Mouse (Mus musculus) lung, postnatal 0 days (tissue): ENCODE data around the gene Socs1. TPM values are rescaled to one million over a fixed set of nuclear protein-coding genes. Genes with fewer than 3 reads are reported as not detected.

Experiments used
- ATAC-seq: fragments of 200-750 bp; cut with Nextera tagmentation; 2 replicates; pipeline ENCODE4 v1.8.0; 2017; ENCODE audit warnings: moderate library complexity
- DNase-seq: peaks from one replicate; pipeline ENCODE4 v3.0.0-alpha.2; 2016; ENCODE audit warnings: low spot score
- H3K27ac ChIP-seq: fragments of 300-500 bp; sonication (generic); 2 replicates; pipeline ENCODE4 v1.5.1; 2014; ENCODE audit warnings: antibody characterized with exemption, mild to moderate bottlenecking, low read length, mixed read lengths
- H3K27me3 ChIP-seq: fragments of 300-500 bp; sonication (generic); replicated peaks from 2 replicates; pipeline ENCODE4 v1.6.1; 2014; ENCODE audit warnings: low read length, mixed read lengths; ENCODE audit not compliant: insufficient read depth
- H3K36me3 ChIP-seq: fragments of 300-500 bp; sonication (generic); 2 replicates; pipeline ENCODE4 v1.6.1; 2014; ENCODE audit warnings: low read length, mixed read lengths; ENCODE audit not compliant: insufficient read depth
- H3K4me1 ChIP-seq: fragments of 300-500 bp; sonication (generic); 2 replicates; pipeline ENCODE4 v1.6.1; 2014; ENCODE audit warnings: antibody characterized with exemption, low read depth, low read length, mixed read lengths; ENCODE audit not compliant: insufficient read depth
- H3K4me2 ChIP-seq: fragments of 300-500 bp; sonication (generic); replicated peaks from 2 replicates; pipeline ENCODE4 v1.6.1; 2014; ENCODE audit warnings: low read depth, mild to moderate bottlenecking, low read length, moderate library complexity, mixed read lengths
- H3K4me3 ChIP-seq: fragments of 300-500 bp; sonication (generic); 2 replicates; pipeline ENCODE4 v1.5.1; 2014; ENCODE audit warnings: low read depth, low read length
- H3K9ac ChIP-seq: fragments of 300-500 bp; sonication (generic); replicated peaks from 2 replicates; pipeline ENCODE4 v1.6.1; 2014; ENCODE audit warnings: low read depth, mild to moderate bottlenecking
- H3K9me3 ChIP-seq: fragments of 300-500 bp; sonication (generic); 2 replicates; pipeline ENCODE4 v1.6.1; 2016; ENCODE audit warnings: low read length, mixed read lengths
- CTCF ChIP-seq: IDR thresholded peaks from 2 replicates; pipeline ENCODE4 v1.5.1; 2016; ENCODE audit warnings: antibody characterized with exemption, mild to moderate bottlenecking
- EP300 ChIP-seq: IDR thresholded peaks from 2 replicates; pipeline ENCODE4 v1.6.1; 2016; ENCODE audit warnings: antibody characterized with exemption, mild to moderate bottlenecking, control low read depth
- WGBS: fragments of 180-500 bp; shearing (Covaris S2); extraction: QIAGEN DNeasy Blood & Tissue Kit; methylation state at CpG from one replicate; pipeline ENCODE4 v1.1.7; 2014; 5-methylcytosine and 5-hydroxymethylcytosine counted together
- polyA plus RNA-seq: library from polyadenylated mRNA; unstranded; fragments of >200 nt; fragmentation: Nextera tagmentation; extraction: Ambion mirVana; gene quantifications from 2 replicates; pipeline ENCODE4 v1.2.1, GENCODE M21; 2015

Gene Socs1
- 9.0 and 13.4 TPM in 2 replicates for polyA plus RNA-seq

DNA sequence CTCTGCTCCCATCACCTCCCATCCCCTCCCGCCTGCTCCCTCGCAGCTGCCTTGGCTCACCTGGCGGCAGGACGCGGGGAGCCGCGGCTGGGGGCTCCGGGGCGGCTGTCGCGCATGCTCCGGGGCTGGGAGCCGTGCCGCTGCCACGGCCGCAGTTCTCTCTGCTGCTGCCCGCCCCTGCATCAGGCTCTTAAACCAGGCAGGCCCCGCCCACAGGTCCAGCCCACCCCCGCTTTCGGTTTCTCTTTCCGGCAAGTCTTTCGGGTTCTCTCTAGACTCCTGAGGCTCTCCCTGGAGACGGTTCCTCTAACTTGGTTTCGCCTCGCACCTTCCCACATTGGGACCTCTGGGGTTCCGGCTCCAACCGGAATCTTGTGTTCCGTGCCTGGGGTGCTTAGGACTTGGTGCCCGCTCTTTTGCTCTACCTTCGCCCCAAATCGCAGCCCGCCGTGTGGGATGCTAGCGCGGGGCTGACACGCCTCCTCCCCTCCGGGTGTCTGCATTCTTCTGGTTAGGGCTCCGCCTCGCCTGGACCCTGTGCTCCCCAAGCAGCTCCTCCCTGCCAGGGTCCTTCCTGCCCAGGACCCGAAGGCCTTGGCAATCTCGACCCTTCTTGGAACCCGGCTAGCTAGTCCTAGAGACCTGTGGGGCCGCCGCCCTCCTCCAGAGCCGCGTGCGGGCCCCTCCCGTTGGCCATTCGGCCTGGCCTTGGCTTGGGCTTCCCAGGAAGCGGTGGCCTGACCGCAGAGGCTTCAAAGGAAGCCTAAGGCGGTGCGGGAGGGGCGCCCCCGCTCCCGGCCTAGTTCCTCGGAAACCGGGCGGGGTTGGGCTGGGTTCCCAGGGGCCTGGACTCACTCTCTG is at the start of gene Socs1:
TSS of gene Socs1 (minus strand) at position 166 of the 861 bp plus-strand sequence.
- Histone ChIP-seq H3K27me3 (no peaks in the 10 kb centered on the region), H3K27ac (peak within 1 kb of the TSS; percentile 96), H3K4me3 (peak within 1 kb of the TSS; percentile 81), H3K4me2 (peak within 1 kb of the TSS; percentile 98), H3K36me3 (no peaks in the 10 kb centered on the region), H3K9ac (peak within 1 kb of the TSS; percentile 69), H3K4me1 (peaks cover 10% of the 10 kb centered on the region; the same call in 1 of the 2 replicates), H3K9me3 (no peaks in the 10 kb centered on the region)
- DNase-seq (peak; percentile 97), ATAC-seq (peak; percentile 89)
- TF ChIP-seq EP300 (peak; percentile 45; the same call in 1 of the 2 replicates), CTCF (no peak)
- WGBS: under 1% methylated on average over 46 of the region's 59 CpGs

GRCm38 (mm10) chr16:10834542-10834910 is 49.2 kb upstream of the Socs1 start:
- WGBS: 5% methylated on average over 12 of the region's 12 CpGs
- H3K27me3 ChIP-seq: no peaks in the 10 kb centered on the region
- TF ChIP-seq EP300 (no peak), CTCF (no peak)
- no peaks in the 10 kb centered on the region for H3K36me3 ChIP-seq
- DNase-seq (no peak), ATAC-seq (no peak)
- H3K9me3 ChIP-seq: no peaks in the 10 kb centered on the region
- H3K9ac ChIP-seq: no peak overlapping the region
- peak overlapping the region; percentile 65 for H3K4me3 ChIP-seq
- H3K4me1 ChIP-seq: peaks cover 10% of the 10 kb centered on the region; the same call in 1 of the 2 replicates
- peak overlapping the region; percentile 95 for H3K4me2 ChIP-seq
- no peak overlapping the region for H3K27ac ChIP-seq

GRCm38 (mm10) chr16:10828461-10828805 is 43.1 kb upstream of the Socs1 start:
- no peak overlapping the region for H3K4me2 ChIP-seq
- TF ChIP-seq EP300: no peak
- TF ChIP-seq CTCF: no peak
- WGBS: 58% methylated on average over 4 of the region's 4 CpGs
- DNase-seq (no peak), ATAC-seq (no peak)
- H3K4me1 ChIP-seq: no peaks in the 10 kb centered on the region
- H3K27me3 ChIP-seq: 0 out of 2 replicates have a peak, but pooled peaks cover 4% of the 10 kb centered on the region
- H3K4me3 ChIP-seq: no peak overlapping the region
- no peaks in the 10 kb centered on the region for H3K36me3 ChIP-seq
- H3K9ac ChIP-seq: no peak overlapping the region
- no peaks in the 10 kb centered on the region for H3K9me3 ChIP-seq
- no peak overlapping the region for H3K27ac ChIP-seq

DNA sequence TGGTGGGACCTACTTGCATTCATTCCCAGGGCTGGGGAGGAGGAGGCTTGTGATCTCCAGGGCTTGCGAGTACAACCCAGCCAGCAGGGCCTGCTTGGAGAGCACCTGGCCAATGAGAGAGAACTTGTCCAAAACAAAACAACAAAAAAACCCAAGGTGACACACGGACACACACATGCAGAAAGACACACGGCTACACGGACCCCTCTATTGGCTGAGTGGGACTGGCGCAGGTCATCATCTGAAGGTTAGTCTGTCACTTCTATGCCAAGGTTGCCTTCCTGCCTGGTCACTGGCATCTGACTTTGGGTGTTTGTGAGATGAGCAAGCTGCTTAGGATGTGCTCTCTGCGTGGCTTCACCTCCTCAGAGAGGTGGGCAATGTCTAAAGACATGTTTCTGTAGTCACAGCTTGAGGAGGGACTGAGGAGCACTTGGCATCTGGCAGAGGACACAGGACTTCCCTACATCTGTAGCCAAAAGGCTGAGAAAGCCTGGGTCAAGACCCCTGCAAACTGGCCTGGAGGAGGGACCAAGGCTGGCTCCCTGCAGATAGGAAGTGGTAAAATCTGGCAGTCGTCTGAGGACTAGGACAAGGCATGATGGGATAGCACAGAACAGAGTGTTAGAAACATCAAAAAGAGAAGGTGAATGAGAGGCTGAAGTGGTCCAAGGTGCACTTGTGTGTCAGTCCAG is 42.6 kb upstream of the Socs1 start:
- Histone ChIP-seq H3K4me2 (no peak overlapping the region), H3K27me3 (0 out of 2 replicates have a peak, but pooled peaks cover 4% of the 10 kb centered on the region), H3K36me3 (no peaks in the 10 kb centered on the region), H3K27ac (no peak overlapping the region), H3K9ac (no peak overlapping the region), H3K9me3 (no peaks in the 10 kb centered on the region), H3K4me3 (no peak overlapping the region), H3K4me1 (no peaks in the 10 kb centered on the region)
- 78% methylated on average over 7 of the region's 7 CpGs for WGBS
- no peak for DNase-seq
- ATAC-seq: no peak
- TF ChIP-seq EP300 (no peak), CTCF (no peak)

DNA sequence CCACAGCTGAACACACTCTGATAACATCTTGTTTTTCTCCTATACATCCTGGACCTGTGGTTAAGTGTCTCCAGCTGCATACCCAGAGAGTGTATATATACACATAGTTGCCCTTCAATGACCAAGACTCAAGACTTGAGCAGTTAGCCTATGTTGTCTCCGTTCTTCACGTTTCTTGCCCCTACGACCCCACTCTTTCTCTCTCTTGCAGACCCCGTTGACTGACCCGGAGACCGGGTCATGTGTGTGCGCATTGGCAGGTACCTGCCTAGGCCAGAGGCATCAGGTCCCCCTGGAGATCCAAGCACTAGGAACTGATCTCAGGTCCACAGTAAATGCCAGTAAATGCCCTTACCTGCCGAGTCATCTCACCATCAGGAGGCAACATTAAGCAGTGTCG is 41.9 kb upstream of the Socs1 start:
- Histone ChIP-seq H3K27ac (no peak overlapping the region), H3K27me3 (0 out of 2 replicates have a peak, but pooled peaks cover 4% of the 10 kb centered on the region), H3K36me3 (no peaks in the 10 kb centered on the region), H3K9me3 (no peaks in the 10 kb centered on the region), H3K9ac (no peak overlapping the region), H3K4me3 (no peak overlapping the region), H3K4me1 (no peaks in the 10 kb centered on the region), H3K4me2 (no peak overlapping the region)
- TF ChIP-seq EP300 (no peak), CTCF (no peak)
- 88% methylated on average over 9 of the region's 9 CpGs for WGBS
- DNase-seq (no peak), ATAC-seq (no peak)

DNA sequence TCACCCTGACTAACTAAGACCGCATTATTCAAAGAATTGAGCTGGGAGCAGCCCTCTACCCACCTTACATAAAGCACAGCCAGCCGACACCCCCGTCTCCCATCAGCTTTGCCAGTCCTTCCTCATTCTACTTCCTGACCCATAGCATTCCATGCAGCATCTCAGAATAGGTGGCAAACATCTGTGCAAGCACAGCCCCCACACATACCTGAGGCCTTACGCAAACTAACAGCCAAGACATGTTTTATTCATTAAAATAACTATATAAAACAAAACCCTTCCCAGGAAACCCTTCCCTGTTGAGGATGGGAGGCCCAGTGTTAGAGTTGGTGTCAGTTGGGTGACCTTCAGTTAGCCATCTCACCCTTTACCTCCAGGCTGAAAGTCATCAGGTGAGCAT is 40.5 kb upstream of the Socs1 start:
- Histone ChIP-seq H3K4me1 (no peaks in the 10 kb centered on the region), H3K4me2 (no peak overlapping the region), H3K36me3 (no peaks in the 10 kb centered on the region), H3K27me3 (0 out of 2 replicates have a peak, but pooled peaks cover 4% of the 10 kb centered on the region), H3K9me3 (no peaks in the 10 kb centered on the region), H3K27ac (no peak overlapping the region), H3K9ac (no peak overlapping the region), H3K4me3 (no peak overlapping the region)
- DNase-seq: no peak
- TF ChIP-seq CTCF: no peak
- no peak for TF ChIP-seq EP300
- WGBS: 77% methylated on average over 4 of the region's 4 CpGs
- ATAC-seq: no peak
